Mouse (Mus musculus): ENCODE measurements at regions not wholly inside any gene's neighbourhood (a gene's known extent, or its start where the extent isn't known, plus 50 kb on each side); places are given as distances from the start of the nearest gene placed in this dataset.
A peak's percentile ranks its signal among the peaks of the same experiment; 100 is the strongest.

- no peak for DNase-seq (ENCODE audit: low spot score)
Measured at GRCm38 (mm10) chr15:51574538-51575105, 2310.1 kb upstream of the Gm7489 start.

- DNase-seq (ENCODE audit: low spot score): no peak
Measured at GRCm38 (mm10) chr15:51583636-51584035, 2301.1 kb upstream of the Gm7489 start.

- DNase-seq (ENCODE audit: low spot score): no peak
Measured at GRCm38 (mm10) chr15:51586146-51586545, 2298.6 kb upstream of the Gm7489 start.

GRCm38 (mm10) chr15:51591406-51592068 lies 2293.2 kb upstream of the Gm7489 start:
- DNase-seq (ENCODE audit: low spot score): no peak

- peak; percentile 44 for DNase-seq (ENCODE audit: low spot score)
Measured at GRCm38 (mm10) chr15:51592069-51592435, 2292.7 kb upstream of the Gm7489 start.

- no peak for DNase-seq (ENCODE audit: low spot score)
Measured at GRCm38 (mm10) chr15:51592511-51593498, 2291.9 kb upstream of the Gm7489 start.

- no peak for DNase-seq (ENCODE audit: low spot score)
Measured at GRCm38 (mm10) chr15:51594060-51594459, 2290.6 kb upstream of the Gm7489 start.

GRCm38 (mm10) chr15:51595655-51596054 lies 2289.1 kb upstream of the Gm7489 start:
- no peak for DNase-seq (ENCODE audit: low spot score)

- no peak for DNase-seq (ENCODE audit: low spot score)
Measured at GRCm38 (mm10) chr15:51597841-51598240, 2286.9 kb upstream of the Gm7489 start.

GRCm38 (mm10) chr15:51601128-51601855 lies 2283.4 kb upstream of the Gm7489 start:
- DNase-seq (ENCODE audit: low spot score): no peak

- DNase-seq (ENCODE audit: low spot score): no peak
Measured at GRCm38 (mm10) chr15:51621455-51621854, 2263.3 kb upstream of the Gm7489 start.

- no peak for DNase-seq (ENCODE audit: low spot score)
Measured at GRCm38 (mm10) chr15:51627463-51627862, 2257.2 kb upstream of the Gm7489 start.

- DNase-seq (ENCODE audit: low spot score): peak; percentile 44
Measured at GRCm38 (mm10) chr15:51628518-51628917, 2256.2 kb upstream of the Gm7489 start.

GRCm38 (mm10) chr15:51631881-51632280 lies 2252.8 kb upstream of the Gm7489 start:
- DNase-seq (ENCODE audit: low spot score): no peak

- DNase-seq (ENCODE audit: low spot score): no peak
Measured at GRCm38 (mm10) chr15:51633068-51633467, 2251.6 kb upstream of the Gm7489 start.

- DNase-seq (ENCODE audit: low spot score): no peak
Measured at GRCm38 (mm10) chr15:51634726-51635125, 2250.0 kb upstream of the Gm7489 start.

- DNase-seq (ENCODE audit: low spot score): no peak
Measured at GRCm38 (mm10) chr15:51635129-51635920, 2249.4 kb upstream of the Gm7489 start.

- no peak for DNase-seq (ENCODE audit: low spot score)
Measured at GRCm38 (mm10) chr15:51637570-51637969, 2247.1 kb upstream of the Gm7489 start.

- no peak for DNase-seq (ENCODE audit: low spot score)
Measured at GRCm38 (mm10) chr15:51643772-51644311, 2240.9 kb upstream of the Gm7489 start.

- DNase-seq (ENCODE audit: low spot score): no peak
Measured at GRCm38 (mm10) chr15:51646304-51646703, 2238.4 kb upstream of the Gm7489 start.

GRCm38 (mm10) chr15:51652497-51652896 lies 2232.2 kb upstream of the Gm7489 start:
- no peak for DNase-seq (ENCODE audit: low spot score)
